Mouse (Mus musculus) stomach, embryonic 15.5 days (tissue): ENCODE measurements around the gene Ebf4. TPM values are rescaled to one million over a fixed set of nuclear protein-coding genes. Genes with fewer than 3 reads are reported as not detected.

Source experiments
- ATAC-seq: fragments of 200-750 bp; cut with Nextera tagmentation; 2 replicates; pipeline ENCODE4 v1.8.0; 2017; ENCODE audit warnings: low read depth, moderate number of reproducible peaks, moderate TSS enrichment; ENCODE audit not compliant: insufficient read depth, low FRiP score
- H3K27ac ChIP-seq: fragments of 300-500 bp; sonication (generic); 2 replicates; pipeline ENCODE4 v1.5.1; 2015; ENCODE audit warnings: mild to moderate bottlenecking, inconsistent platforms
- H3K27me3 ChIP-seq: fragments of 300-500 bp; sonication (generic); replicated peaks from 2 replicates; pipeline ENCODE4 v1.6.1; 2015; ENCODE audit warnings: inconsistent platforms
- H3K36me3 ChIP-seq: fragments of 300-500 bp; sonication (generic); 2 replicates; pipeline ENCODE4 v1.6.1; 2015; ENCODE audit warnings: inconsistent platforms
- H3K4me1 ChIP-seq: fragments of 300-500 bp; sonication (generic); 2 replicates; pipeline ENCODE4 v1.6.1; 2015; ENCODE audit warnings: inconsistent platforms
- H3K4me2 ChIP-seq: fragments of 300-500 bp; sonication (generic); 2 replicates; pipeline ENCODE4 v1.6.1; 2015; ENCODE audit warnings: mild to moderate bottlenecking, inconsistent platforms
- H3K4me3 ChIP-seq: fragments of 300-500 bp; sonication (generic); replicated peaks from 2 replicates; pipeline ENCODE4 v1.5.1; 2015; ENCODE audit warnings: inconsistent platforms
- H3K9ac ChIP-seq: fragments of 300-500 bp; sonication (generic); 2 replicates; pipeline ENCODE4 v1.6.1; 2015; ENCODE audit warnings: inconsistent platforms
- H3K9me3 ChIP-seq: fragments of 300-500 bp; sonication (generic); 2 replicates; pipeline ENCODE4 v1.6.1; 2016; ENCODE audit warnings: inconsistent platforms
- WGBS: fragments of 180-500 bp; shearing (Covaris S2); methylation state at CpG from one replicate; pipeline ENCODE4 v1.1.7; 2015; 5-methylcytosine and 5-hydroxymethylcytosine counted together
- polyA plus RNA-seq: library from polyadenylated mRNA; unstranded; fragments of >200 nt; fragmentation: Nextera tagmentation; extraction: Ambion mirVana; gene quantifications from 2 replicates; pipeline ENCODE4 v1.2.1, GENCODE M21; 2015

Gene Ebf4
- polyA plus RNA-seq, 1 experiment from 2014 or later = 2.8 TPM

DNA sequence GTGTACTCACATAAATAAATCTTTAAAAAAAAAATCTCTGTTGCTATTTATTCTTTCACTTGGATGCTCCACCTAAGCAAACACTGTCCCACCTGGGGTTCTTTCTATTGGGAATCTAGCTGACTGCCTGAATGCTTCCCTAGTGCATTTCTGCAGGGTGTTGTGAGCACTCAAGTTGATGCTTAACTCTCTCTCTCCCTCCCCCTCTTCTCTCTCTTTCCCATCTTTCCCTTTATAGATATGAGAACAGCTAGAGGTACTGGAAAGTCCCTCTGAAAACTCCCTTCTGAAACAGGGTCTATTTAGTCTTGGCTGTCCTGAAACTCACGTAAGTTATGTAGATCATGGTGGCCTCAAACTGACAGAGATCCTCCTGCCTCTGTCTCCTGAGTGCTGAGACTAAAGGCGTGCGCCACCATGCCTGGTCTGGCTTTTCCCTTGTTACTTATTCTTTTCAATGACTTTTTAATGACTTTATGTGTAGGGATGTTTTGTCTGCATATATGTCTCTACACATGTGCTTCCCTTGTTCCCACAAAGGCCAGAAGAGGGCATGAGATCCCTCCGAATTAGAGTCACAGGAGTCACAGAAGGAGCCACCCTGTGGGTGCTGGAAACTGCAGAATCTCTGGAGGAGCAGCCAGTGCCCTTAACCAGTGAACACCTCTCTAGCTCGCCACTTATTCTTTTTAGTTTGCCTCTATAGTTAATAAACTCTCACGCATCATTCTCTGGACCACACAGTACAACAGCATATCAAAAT lies 119.3 kb downstream of the Ebf4 start:
- H3K4me1 ChIP-seq = no peaks in the 10 kb centered on the region
- no peak overlapping the region for H3K4me3 ChIP-seq
- H3K9me3 ChIP-seq = no peaks in the 10 kb centered on the region
- no peak for ATAC-seq
- no peak overlapping the region for H3K9ac ChIP-seq
- no peaks in the 10 kb centered on the region for H3K36me3 ChIP-seq
- WGBS = 72% methylated on average over 6 of the region's 6 CpGs
- H3K27me3 ChIP-seq = no peaks in the 10 kb centered on the region
- no peak overlapping the region for H3K4me2 ChIP-seq
- no peak overlapping the region for H3K27ac ChIP-seq

Other genes starting within 250 kb of the Ebf4 start
- not detected in 2 replicates for gene Tgm6, start 182.8 kb upstream of the Ebf4 start, polyA plus RNA-seq
- gene Snrpb, start 115.8 kb upstream of the Ebf4 start, polyA plus RNA-seq = 518 and 527 TPM in 2 replicates
- gene Tmc2, start 100.0 kb upstream of the Ebf4 start, polyA plus RNA-seq = 0.04 TPM in 1 of 2 replicates, not detected in the other
- gene Nop56, start 20.7 kb upstream of the Ebf4 start, polyA plus RNA-seq = 260 and 287 TPM in 2 replicates
- gene Idh3b, start 10.6 kb upstream of the Ebf4 start, polyA plus RNA-seq = 171 and 192 TPM in 2 replicates
- 46.4 and 47.5 TPM in 2 replicates for gene Cpxm1, start 102.4 kb downstream of the Ebf4 start, polyA plus RNA-seq
- 0.14 TPM in 1 of 2 replicates, not detected in the other for gene Gm28372, start 110.1 kb downstream of the Ebf4 start, polyA plus RNA-seq
- gene 1700020A23Rik, start 110.1 kb downstream of the Ebf4 start, polyA plus RNA-seq = not detected in 2 replicates
- 0.10 TPM in 1 of 2 replicates, not detected in the other for gene Tmem239, start 111.3 kb downstream of the Ebf4 start, polyA plus RNA-seq
- 78.8 and 88.6 TPM in 2 replicates for gene Vps16, start 129.2 kb downstream of the Ebf4 start, polyA plus RNA-seq
- gene Pced1a, start 129.5 kb downstream of the Ebf4 start, polyA plus RNA-seq = 11.1 and 14.0 TPM in 2 replicates
- 85.2 and 88.2 TPM in 2 replicates for gene Ptpra, start 155.1 kb downstream of the Ebf4 start, polyA plus RNA-seq